Comparison of ENCODE assay signal across 12 mouse cellular contexts in the genomic region with DNA sequence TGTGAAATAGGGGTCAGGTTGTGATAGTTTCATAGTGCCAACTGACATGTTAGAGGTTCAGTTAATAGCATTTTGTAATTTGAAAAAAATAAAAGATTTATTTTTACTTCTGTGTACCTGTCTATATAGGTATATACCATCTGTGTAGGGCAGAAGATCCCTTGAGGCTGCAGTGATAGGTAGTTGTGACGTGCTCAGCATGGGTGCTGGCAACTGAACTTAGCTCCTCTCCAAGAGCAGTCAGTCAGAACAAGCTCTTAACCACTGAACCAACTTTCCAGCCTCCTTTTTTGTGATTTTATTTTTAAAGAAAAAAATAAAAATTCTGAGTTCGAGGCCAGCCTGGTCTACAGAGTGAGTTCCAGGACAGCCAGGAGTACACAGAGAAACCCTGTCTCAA.
DNase-seq lines count a peak whose midpoint lies in the region.
"Had no signal": no experiment of that assay in that cellular context is flagged by ENCODE, and none has a peak within 500 bp of the region (broad histone marks: within the 10 kb centered on the region; RNA-seq: fewer than 3 reads in every experiment).

No protein-coding gene starts in this region.

- DNase-seq in cerebellum, postnatal 10 days = peak; percentile 34 to 55
- no peak for DNase-seq in cerebellum, adult 11 months
- DNase-seq: adrenal gland, adult 2 months; adrenal gland, adult 8-10 months; adrenal gland, postnatal 10 days; adrenal gland, postnatal 14 days; adrenal gland, postnatal 25 days; adrenal gland, postnatal 36 days; B cell, adult 2 months; cerebellum, adult 11-12 months; cerebellum, adult 18-20 months; cerebellum, adult 8-10 months had no signal
